Mouse (Mus musculus) embryonic fibroblast, embryonic 13.5 days (primary cell): ENCODE results near the gene Phf23.

Source experiments
- CTCF ChIP-seq: IDR thresholded peaks from 2 replicates; pipeline ENCODE4 v1.5.1; 2011; ENCODE audit warnings: mild to moderate bottlenecking, control low read depth, low read length, moderate library complexity, borderline replicate concordance; ENCODE audit not compliant: insufficient read depth
- POLR2A ChIP-seq: IDR thresholded peaks from 2 replicates; pipeline ENCODE4 v1.6.1; 2011; ENCODE audit warnings: low read depth, mild to moderate bottlenecking, control low read depth, low read length, moderate library complexity

- TF ChIP-seq CTCF (no peak), POLR2A (no peak)
Observed at GRCm38 (mm10) chr11:69992396-69992795, 3.2 kb upstream of the Phf23 start.
